Mouse (Mus musculus) heart, embryonic 13.5 days (tissue): ENCODE results near the gene 9930104L06Rik. TPM values are rescaled to one million over a fixed set of nuclear protein-coding genes. Genes with fewer than 3 reads are reported as not detected.
"Not testable (repeated sequence)": the region's sequence is repeated elsewhere in the genome, so short reads cannot be mapped to it uniquely, and the experiment has no call there.

Experiments
- ATAC-seq: fragments of 200-750 bp; cut with Nextera tagmentation; 2 replicates; pipeline ENCODE4 v1.8.0; 2017; ENCODE audit warnings: moderate TSS enrichment; ENCODE audit not compliant: insufficient number of reproducible peaks, low FRiP score, low TSS enrichment; ENCODE audit errors: extremely low read depth
- H3K27ac ChIP-seq: fragments of 300-500 bp; sonication (generic); replicated peaks from 2 replicates; pipeline ENCODE4 v1.5.1; 2015; ENCODE audit warnings: moderate library complexity, mild to moderate bottlenecking, inconsistent platforms
- H3K27me3 ChIP-seq: fragments of 300-500 bp; sonication (generic); replicated peaks from 2 replicates; pipeline ENCODE4 v1.6.1; 2015; ENCODE audit warnings: mild to moderate bottlenecking, inconsistent platforms
- H3K36me3 ChIP-seq: fragments of 300-500 bp; sonication (generic); 2 replicates; pipeline ENCODE4 v1.6.1; 2015; ENCODE audit warnings: mild to moderate bottlenecking, inconsistent platforms
- H3K4me1 ChIP-seq: fragments of 300-500 bp; sonication (generic); 2 replicates; pipeline ENCODE4 v1.6.1; 2015; ENCODE audit warnings: inconsistent platforms
- H3K4me2 ChIP-seq: fragments of 300-500 bp; sonication (generic); 2 replicates; pipeline ENCODE4 v1.6.1; 2015; ENCODE audit warnings: inconsistent platforms, mild to moderate bottlenecking, moderate library complexity
- H3K4me3 ChIP-seq: fragments of 300-500 bp; sonication (generic); 2 replicates; pipeline ENCODE4 v1.5.1; 2015; ENCODE audit warnings: moderate library complexity, mild to moderate bottlenecking, inconsistent platforms
- H3K9ac ChIP-seq: fragments of 300-500 bp; sonication (generic); 2 replicates; pipeline ENCODE4 v1.6.1; 2015; ENCODE audit warnings: inconsistent platforms, mild to moderate bottlenecking, moderate library complexity
- H3K9me3 ChIP-seq: fragments of 300-500 bp; sonication (generic); 2 replicates; pipeline ENCODE4 v1.6.1; 2016; ENCODE audit warnings: inconsistent platforms
- WGBS: fragments of 180-500 bp; shearing (Covaris S2); methylation state at CpG from one replicate; pipeline ENCODE4 v1.1.7; 2015; ENCODE audit warnings: mixed read lengths; 5-methylcytosine and 5-hydroxymethylcytosine counted together
- polyA plus RNA-seq: library from polyadenylated mRNA; unstranded; fragments of >200 nt; fragmentation: Nextera tagmentation; extraction: Ambion mirVana; gene quantifications from 2 replicates; pipeline ENCODE4 v1.2.1, GENCODE M21; 2015

The 9930104L06Rik gene
- polyA plus RNA-seq, 1 experiment from 2014 or later = 10.5 TPM

GRCm38 (mm10) chr4:124928102-124928501, 8.7 kb upstream of the 9930104L06Rik start:
- Histone ChIP-seq H3K9ac (no peak overlapping the region), H3K27me3 (no peaks in the 10 kb centered on the region), H3K36me3 (peaks cover 83% of the 10 kb centered on the region), H3K4me3 (no peak overlapping the region), H3K9me3 (no peaks in the 10 kb centered on the region), H3K4me2 (no peak overlapping the region), H3K4me1 (no peaks in the 10 kb centered on the region), H3K27ac (no peak overlapping the region)
- ATAC-seq = no peak
- 88% methylated on average over 5 of the region's 5 CpGs for WGBS

GRCm38 (mm10) chr4:124939211-124939610, 2.4 kb downstream of the 9930104L06Rik start, which contains the start of gene Cdca8:
Cdca8 (minus strand) TSS chr4:124939311.
- H3K27me3 ChIP-seq, H3K9ac ChIP-seq, H3K9me3 ChIP-seq, ATAC-seq, H3K27ac ChIP-seq: not testable (repeated sequence)
- WGBS = 91% methylated on average over 4 of the region's 4 CpGs
- 0 out of 2 replicates have a peak within 1 kb of the TSS, but pooled peaks have one; percentile 78 for H3K4me3 ChIP-seq
- H3K36me3 ChIP-seq = peaks cover 44% of the 10 kb centered on the region
- peak within 1 kb of the TSS; percentile 85; the same call in 1 of the 2 replicates for H3K4me2 ChIP-seq
- H3K4me1 ChIP-seq = peaks cover 25% of the 10 kb centered on the region

DNA sequence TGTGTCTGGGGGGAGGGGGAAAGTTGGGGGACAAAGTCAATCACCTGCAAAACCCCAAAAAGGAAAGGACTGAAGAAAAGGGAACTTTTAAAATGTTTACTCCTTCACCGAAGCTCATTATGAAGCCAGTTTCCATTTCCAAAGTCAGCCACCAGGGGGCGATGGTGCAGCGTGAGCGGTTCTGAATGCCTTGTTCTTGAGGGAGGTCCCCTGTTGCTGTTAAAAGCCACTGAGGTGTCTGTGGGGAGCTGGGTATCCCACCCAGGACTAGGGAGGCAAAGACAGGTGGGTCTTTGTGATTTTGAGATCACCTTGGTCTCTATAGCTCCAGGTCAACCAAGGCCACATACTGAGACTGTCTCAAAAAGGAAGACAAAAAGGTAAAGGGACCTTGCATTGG, 6.2 kb downstream of the 9930104L06Rik start:
- ATAC-seq = no peak
- Histone ChIP-seq H3K4me3 (no peak overlapping the region), H3K27me3 (no peaks in the 10 kb centered on the region), H3K36me3 (peaks cover 47% of the 10 kb centered on the region), H3K9me3 (no peaks in the 10 kb centered on the region), H3K4me2 (no peak overlapping the region), H3K27ac (no peak overlapping the region), H3K4me1 (peaks cover 4% of the 10 kb centered on the region; the same call in 1 of the 2 replicates), H3K9ac (no peak overlapping the region)
- 9% methylated on average over 4 of the region's 4 CpGs for WGBS

DNA sequence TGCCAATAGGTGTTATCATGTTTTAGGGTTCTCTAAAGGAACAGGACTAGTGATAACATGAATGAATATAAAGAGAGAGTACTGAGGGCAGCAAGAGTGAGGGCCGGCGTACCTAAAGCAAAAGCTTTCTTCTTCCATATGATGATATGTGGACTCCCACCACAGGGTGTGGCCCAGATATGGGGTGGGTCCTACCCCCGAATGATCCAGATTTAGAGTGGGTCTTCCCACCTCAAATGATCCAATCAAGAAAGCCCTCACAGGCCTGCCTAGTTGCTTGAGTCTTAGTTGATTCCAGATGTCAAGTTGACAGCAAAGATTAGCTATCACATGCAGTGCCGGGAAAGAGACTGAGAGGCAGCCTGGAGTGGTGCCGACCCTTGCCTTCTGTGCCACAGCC, 6.9 kb downstream of the 9930104L06Rik start:
- no peak for ATAC-seq
- Histone ChIP-seq H3K27ac (no peak overlapping the region), H3K4me1 (no peaks in the 10 kb centered on the region), H3K27me3 (no peaks in the 10 kb centered on the region), H3K9ac (peak overlapping the region; percentile 19; the same call in 1 of the 2 replicates), H3K4me2 (no peak overlapping the region), H3K9me3 (no peaks in the 10 kb centered on the region), H3K4me3 (no peak overlapping the region), H3K36me3 (peaks cover 41% of the 10 kb centered on the region)
- 58% methylated on average over 5 of the region's 5 CpGs for WGBS

GRCm38 (mm10) chr4:124944961-124945360, 8.1 kb downstream of the 9930104L06Rik start:
- Histone ChIP-seq H3K27me3 (no peaks in the 10 kb centered on the region), H3K36me3 (peaks cover 30% of the 10 kb centered on the region), H3K27ac (no peak overlapping the region), H3K4me1 (no peaks in the 10 kb centered on the region), H3K9me3 (no peaks in the 10 kb centered on the region), H3K9ac (no peak overlapping the region), H3K4me2 (no peak overlapping the region), H3K4me3 (no peak overlapping the region)
- WGBS = 54% methylated on average over 2 of the region's 2 CpGs
- no peak for ATAC-seq

- H3K27ac ChIP-seq = no peak overlapping the region
Observed at GRCm38 (mm10) chr4:124949488-124949887, 12.6 kb downstream of the 9930104L06Rik start.

DNA sequence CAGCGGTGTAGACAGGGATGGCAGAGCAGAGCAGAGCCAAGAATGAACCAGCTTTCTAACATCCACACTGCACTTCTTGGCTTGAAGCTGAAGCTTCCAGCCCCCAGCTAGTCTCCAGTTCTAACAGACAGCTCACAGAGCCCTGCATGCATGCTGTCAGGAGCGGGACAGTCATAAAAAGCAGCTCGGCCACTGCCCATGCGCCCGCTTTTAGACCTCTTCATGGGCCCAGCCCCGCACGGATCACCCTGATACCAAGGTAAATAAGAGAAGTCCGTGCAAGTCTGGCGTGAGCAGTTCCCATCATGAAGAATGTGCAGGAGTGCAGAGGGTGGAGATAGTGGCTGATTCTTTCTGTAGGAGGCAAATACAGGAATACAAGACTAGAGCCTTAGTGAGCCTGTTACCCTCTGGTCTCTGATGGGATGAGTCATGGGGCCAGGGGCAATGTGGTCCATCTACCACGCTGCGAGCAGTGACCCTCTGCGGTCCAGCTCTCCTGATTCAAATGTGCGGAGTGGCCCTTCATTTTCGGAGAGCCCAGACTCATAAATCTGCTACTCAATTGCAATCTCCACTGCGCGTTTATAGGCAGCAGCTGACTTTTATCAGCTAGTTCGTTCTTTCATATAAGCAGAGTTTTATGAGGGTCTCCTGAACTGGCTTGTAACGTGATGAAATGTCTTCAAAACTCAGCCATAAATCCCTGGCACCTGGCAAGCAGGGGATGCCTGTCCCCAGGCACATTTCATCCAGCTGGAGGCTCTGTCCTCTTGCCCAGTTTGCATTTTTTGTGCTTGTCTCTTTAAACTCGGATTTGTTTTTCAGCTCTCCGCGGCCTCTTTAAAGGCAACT, 13.6 kb downstream of the 9930104L06Rik start:
- Histone ChIP-seq H3K27ac (peak overlapping the region; percentile 28), H3K4me2 (no peak overlapping the region), H3K4me3 (no peak overlapping the region), H3K36me3 (0 out of 2 replicates have a peak, but pooled peaks cover 2% of the 10 kb centered on the region), H3K4me1 (no peaks in the 10 kb centered on the region), H3K9ac (no peak overlapping the region), H3K9me3 (no peaks in the 10 kb centered on the region), H3K27me3 (peaks cover 4% of the 10 kb centered on the region; the same call in 1 of the 2 replicates)
- whole genome bisulfite sequencing = 67% methylated on average over 21 of the region's 21 CpGs
- ATAC-seq = no peak

More at GRCm38 (mm10) chr4:124949488-124949887, 12.6 kb downstream of the 9930104L06Rik start:
- no peak overlapping the region for H3K4me2 ChIP-seq
- peaks cover 4% of the 10 kb centered on the region; the same call in 1 of the 2 replicates for H3K27me3 ChIP-seq
- H3K4me1 ChIP-seq = no peaks in the 10 kb centered on the region
- H3K9me3 ChIP-seq = no peaks in the 10 kb centered on the region
- H3K4me3 ChIP-seq = no peak overlapping the region
- H3K36me3 ChIP-seq = 0 out of 2 replicates have a peak, but pooled peaks cover 2% of the 10 kb centered on the region
- H3K9ac ChIP-seq = no peak overlapping the region
- no peak for ATAC-seq
- 71% methylated on average over 3 of the region's 3 CpGs for WGBS

DNA sequence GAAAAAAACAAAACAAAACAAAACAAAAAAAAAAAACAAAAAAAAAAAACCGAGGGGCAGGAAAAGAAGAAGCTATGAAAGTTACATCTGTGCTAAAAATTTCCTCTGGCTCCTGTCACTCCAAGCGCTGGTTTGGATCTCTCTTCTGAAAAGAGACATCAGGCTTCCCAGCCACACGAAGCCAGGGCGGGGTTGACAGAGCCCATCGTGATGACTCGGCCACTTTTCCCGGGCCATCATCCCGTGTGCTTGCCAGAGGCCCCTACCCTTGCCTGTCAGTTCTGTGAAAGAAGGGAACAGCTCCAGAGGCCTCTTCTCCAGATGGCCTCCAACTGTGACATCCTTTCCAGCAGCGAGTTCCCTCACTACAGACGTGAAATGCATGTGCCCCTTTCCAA, 14.2 kb downstream of the 9930104L06Rik start:
- H3K27ac ChIP-seq = no peak overlapping the region; the same call in 1 of the 2 replicates
- H3K4me1 ChIP-seq = no peaks in the 10 kb centered on the region
- H3K36me3 ChIP-seq = no peaks in the 10 kb centered on the region
- no peaks in the 10 kb centered on the region for H3K9me3 ChIP-seq
- ATAC-seq = no peak
- H3K27me3 ChIP-seq = peaks cover 4% of the 10 kb centered on the region; the same call in 1 of the 2 replicates
- no peak overlapping the region for H3K4me2 ChIP-seq
- no peak overlapping the region for H3K4me3 ChIP-seq
- H3K9ac ChIP-seq = no peak overlapping the region
- 29% methylated on average over 10 of the region's 10 CpGs for WGBS

DNA sequence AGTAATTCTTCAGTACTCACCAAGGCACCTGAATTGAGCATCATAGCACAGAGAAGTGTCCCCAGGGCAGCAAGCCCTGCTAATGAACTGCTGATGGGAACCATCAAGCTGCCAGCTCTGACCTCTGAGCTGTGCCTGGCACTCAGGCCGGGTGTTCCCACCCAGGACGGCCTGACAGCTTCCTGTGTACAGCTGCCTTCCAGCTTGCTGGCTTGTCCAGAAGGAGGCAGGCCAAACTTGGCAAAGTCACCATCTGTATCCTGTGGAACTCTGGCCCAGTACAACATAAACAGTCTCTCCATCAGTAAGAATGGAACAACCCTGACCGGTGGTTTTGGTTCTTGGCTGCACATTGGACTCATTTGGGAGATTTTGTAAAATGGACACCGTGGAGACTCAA, 16.7 kb downstream of the 9930104L06Rik start:
- Histone ChIP-seq H3K4me2 (no peak overlapping the region), H3K4me1 (0 out of 2 replicates have a peak, but pooled peaks cover 4% of the 10 kb centered on the region), H3K9me3 (no peaks in the 10 kb centered on the region), H3K36me3 (no peaks in the 10 kb centered on the region), H3K9ac (no peak overlapping the region), H3K4me3 (no peak overlapping the region), H3K27ac (no peak overlapping the region), H3K27me3 (peaks cover 4% of the 10 kb centered on the region; the same call in 1 of the 2 replicates)
- no peak for ATAC-seq
- WGBS = 48% methylated on average over 4 of the region's 4 CpGs

DNA sequence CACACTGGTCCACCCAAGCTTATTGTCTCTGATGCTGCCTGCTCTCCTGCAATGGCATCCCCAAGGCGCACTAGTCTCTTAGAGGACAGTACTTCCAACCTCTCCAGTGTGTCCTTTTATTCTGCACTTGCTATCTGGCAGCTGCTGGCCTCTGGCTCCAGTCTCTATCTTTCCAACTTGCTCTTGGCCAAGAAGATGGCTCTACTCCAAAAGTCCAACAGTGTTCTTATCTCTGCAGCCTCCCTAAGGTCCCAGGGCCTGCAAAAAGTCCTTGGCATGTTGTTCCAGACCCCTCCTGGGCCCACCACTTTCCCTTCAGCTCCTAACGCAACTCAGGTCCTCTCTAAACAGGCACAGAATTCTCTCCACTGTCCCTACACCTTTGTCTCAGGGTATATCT, 20.4 kb downstream of the 9930104L06Rik start:
- no peak overlapping the region for H3K4me2 ChIP-seq
- no peak overlapping the region for H3K27ac ChIP-seq
- no peaks in the 10 kb centered on the region for H3K36me3 ChIP-seq
- no peak overlapping the region for H3K4me3 ChIP-seq
- 0 out of 2 replicates have a peak, but pooled peaks cover 4% of the 10 kb centered on the region for H3K4me1 ChIP-seq
- H3K9me3 ChIP-seq = no peaks in the 10 kb centered on the region
- no peak for ATAC-seq
- WGBS = 66% methylated on average over 2 of the region's 2 CpGs
- no peak overlapping the region for H3K9ac ChIP-seq
- peaks cover 14% of the 10 kb centered on the region; the same call in 1 of the 2 replicates for H3K27me3 ChIP-seq

GRCm38 (mm10) chr4:124959062-124959461, 22.2 kb downstream of the 9930104L06Rik start:
- no peaks in the 10 kb centered on the region for H3K9me3 ChIP-seq
- no peak for ATAC-seq

More at GRCm38 (mm10) chr4:124959062-124959461, 22.2 kb downstream of the 9930104L06Rik start:
- Histone ChIP-seq H3K9ac (no peak overlapping the region), H3K27ac (no peak overlapping the region), H3K4me3 (no peak overlapping the region), H3K27me3 (peaks cover 17% of the 10 kb centered on the region; the same call in 1 of the 2 replicates), H3K4me1 (0 out of 2 replicates have a peak, but pooled peaks cover 4% of the 10 kb centered on the region), H3K36me3 (no peaks in the 10 kb centered on the region), H3K4me2 (no peak overlapping the region)
- WGBS = 50% methylated on average over 11 of the region's 11 CpGs
